Mouse (Mus musculus): ENCODE measurements around the gene Aoc2.

DNA sequence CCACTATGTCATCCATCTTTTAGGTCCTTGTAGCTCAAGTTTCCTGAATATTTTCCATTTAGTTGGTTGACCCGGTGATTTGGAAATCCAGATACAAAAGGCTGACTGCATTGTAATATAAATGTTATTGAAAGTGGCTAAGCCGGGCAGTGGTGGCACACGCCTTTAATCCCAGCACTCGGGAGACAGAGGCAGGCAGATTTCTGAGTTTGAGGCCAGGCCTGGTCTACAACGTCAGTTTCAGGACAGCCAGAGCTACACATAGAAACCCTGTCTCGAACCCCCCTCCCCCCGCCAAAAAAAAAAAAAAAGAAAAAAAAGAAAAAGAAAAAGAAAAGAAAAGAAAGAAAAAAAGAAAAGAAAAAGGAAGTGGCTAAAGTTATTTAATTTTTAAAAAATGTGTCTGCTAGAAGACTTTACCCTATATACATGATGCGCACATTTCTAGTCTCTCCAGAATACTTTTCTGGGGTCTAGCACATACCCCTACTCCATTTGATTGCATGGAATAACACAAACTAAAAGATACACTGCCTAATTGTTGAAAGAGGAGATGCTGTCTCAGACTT is 9.7 kb upstream of the Aoc2 start:
- TF ChIP-seq CTCF (IDR thresholded peaks at IDR 0.05; ENCODE audit: borderline replicate concordance, extremely low read depth, insufficient read depth, insufficient read length) (no peak), POLR2A (IDR thresholded peaks at IDR 0.05; ENCODE audit: borderline replicate concordance, extremely low read depth, insufficient read depth, insufficient read length, poor library complexity, severe bottlenecking) (no peak)
